Mouse (Mus musculus) CH12.LX (cell line): ENCODE measurements around the gene Laptm5. TPM values are rescaled to one million over a fixed set of nuclear protein-coding genes. Genes with fewer than 3 reads are reported as not detected.

Experiments
- DNase-seq: peaks from one replicate; pipeline ENCODE4 v3.0.0-alpha.2; 2013; ENCODE audit errors: extremely low read depth
- H3K27ac ChIP-seq: 2 replicates; pipeline ENCODE4 v1.5.1; 2012; ENCODE audit warnings: low read depth, mild to moderate bottlenecking, control low read depth, moderate library complexity; ENCODE audit not compliant: insufficient read depth
- H3K27me3 ChIP-seq: replicated peaks from 2 replicates; pipeline ENCODE3; 2012; ENCODE audit warnings: inconsistent platforms
- H3K36me3 ChIP-seq, 2 experiments: replicated peaks in 1 of 2; 2 replicates each; pipeline versions ENCODE3 to v1.6.1; 2012; ENCODE audit warnings: inconsistent platforms in 1 of 2, low read length in 1 of 2, mild to moderate bottlenecking in 1 of 2, mixed read lengths in 1 of 2, moderate library complexity in 1 of 2; ENCODE audit not compliant: control insufficient read depth in 1 of 2, insufficient read depth in 1 of 2
- H3K4me1 ChIP-seq, 2 experiments: 2 replicates each; pipeline ENCODE4 v1.6.1; 2012; ENCODE audit warnings: inconsistent platforms in 1 of 2, moderate library complexity in 1 of 2; ENCODE audit not compliant: insufficient read depth in 2 of 2, control insufficient read depth in 1 of 2
- H3K4me2 ChIP-seq: 2 replicates; pipeline ENCODE4 v1.6.1; 2012; ENCODE audit warnings: low read depth, mild to moderate bottlenecking, control low read depth; ENCODE audit not compliant: poor library complexity, insufficient read depth, severe bottlenecking
- H3K4me3 ChIP-seq, 3 experiments: fragments of 150-350 bp in 1 of 3; sonication (generic) in 1 of 3; replicated peaks in 1 of 3; 2 replicates each; pipeline versions ENCODE3 to v1.5.1; 2011 to 2012; ENCODE audit warnings: low read depth in 2 of 3, low read length in 2 of 3, mild to moderate bottlenecking in 2 of 3, moderate library complexity in 2 of 3, control low read depth in 1 of 3, improper control_type of control experiment in 1 of 3, inconsistent platforms in 1 of 3, mixed read lengths in 1 of 3; ENCODE audit not compliant: poor library complexity in 1 of 3
- H3K79me2 ChIP-seq: replicated peaks from 2 replicates; pipeline ENCODE4 v1.6.1; 2012; ENCODE audit warnings: mild to moderate bottlenecking, moderate library complexity; ENCODE audit not compliant: control insufficient read depth, poor library complexity, insufficient read depth, severe bottlenecking; ENCODE audit errors: extremely low read depth
- H3K9ac ChIP-seq: 2 replicates; pipeline ENCODE4 v1.6.1; 2012; ENCODE audit warnings: low read depth, mild to moderate bottlenecking, control low read depth, moderate library complexity; ENCODE audit not compliant: insufficient read depth
- H3K9me3 ChIP-seq: replicated peaks from 2 replicates; pipeline ENCODE3; 2012; ENCODE audit warnings: low read length, inconsistent platforms, mixed read lengths
- BHLHE40 ChIP-seq: IDR thresholded peaks from 2 replicates; pipeline ENCODE4 v1.6.1; 2011; ENCODE audit warnings: mild to moderate bottlenecking, low read depth, low read length, improper control_type of control experiment
- CHD1 ChIP-seq: IDR thresholded peaks from 2 replicates; pipeline ENCODE4 v1.6.1; 2012; ENCODE audit warnings: low read depth, low read length, improper control_type of control experiment, inconsistent platforms
- CHD2 ChIP-seq: IDR thresholded peaks from 2 replicates; pipeline ENCODE4 v1.6.1; 2011; ENCODE audit warnings: low read length, improper control_type of control experiment
- CTCF ChIP-seq, 2 experiments: IDR thresholded peaks in 1 of 2; conservative IDR thresholded peaks in 1 of 2; 2 replicates each; pipeline ENCODE4 v1.5.1; 2011 to 2012; ENCODE audit warnings: low read depth in 2 of 2, low read length in 2 of 2, improper control_type of control experiment in 1 of 2, inconsistent platforms in 1 of 2, mild to moderate bottlenecking in 1 of 2, moderate library complexity in 1 of 2
- E2F4 ChIP-seq: IDR thresholded peaks from 2 replicates; pipeline ENCODE4 v1.6.1; 2011; ENCODE audit warnings: low read depth, low read length, improper control_type of control experiment; ENCODE audit not compliant: insufficient replicate concordance
- ELF1 ChIP-seq: IDR thresholded peaks from 2 replicates; pipeline ENCODE4 v1.6.1; 2014; ENCODE audit warnings: low read depth, mild to moderate bottlenecking, inconsistent platforms, low read length, improper control_type of control experiment
- EP300 ChIP-seq: IDR thresholded peaks from 2 replicates; pipeline ENCODE4 v1.6.1; 2011; ENCODE audit warnings: low read length, improper control_type of control experiment
- ETS1 ChIP-seq: conservative IDR thresholded peaks from 2 replicates; pipeline ENCODE4 v1.6.1; 2012; ENCODE audit warnings: low read depth, mild to moderate bottlenecking, inconsistent platforms, low read length, improper control_type of control experiment, moderate library complexity
- GABPA ChIP-seq: IDR thresholded peaks from 2 replicates; pipeline ENCODE4 v1.6.1; 2012; ENCODE audit warnings: low read depth, low read length, improper control_type of control experiment, inconsistent platforms; ENCODE audit not compliant: insufficient replicate concordance
- HCFC1 ChIP-seq: IDR thresholded peaks from 2 replicates; pipeline ENCODE4 v1.6.1; 2012; ENCODE audit warnings: low read depth, mild to moderate bottlenecking, inconsistent platforms, low read length, improper control_type of control experiment
- IRF4 ChIP-seq: IDR thresholded peaks from 2 replicates; pipeline ENCODE4 v1.6.1; 2014; ENCODE audit warnings: low read depth, mild to moderate bottlenecking, inconsistent platforms, low read length, improper control_type of control experiment
- JUN ChIP-seq: IDR thresholded peaks from 2 replicates; pipeline ENCODE4 v1.6.1; 2011; ENCODE audit warnings: low read depth, mild to moderate bottlenecking, low read length, improper control_type of control experiment, moderate library complexity; ENCODE audit not compliant: insufficient read depth
- JUND ChIP-seq: conservative IDR thresholded peaks from 2 replicates; pipeline ENCODE4 v1.6.1; 2011; ENCODE audit warnings: low read depth, low read length, improper control_type of control experiment
- KAT2A ChIP-seq: IDR thresholded peaks from 2 replicates; pipeline ENCODE4 v1.6.1; 2012; ENCODE audit warnings: low read length, improper control_type of control experiment, inconsistent platforms; ENCODE audit not compliant: insufficient replicate concordance
- MAFK ChIP-seq: IDR thresholded peaks from 2 replicates; pipeline ENCODE4 v1.6.1; 2011; ENCODE audit warnings: low read length, improper control_type of control experiment; ENCODE audit not compliant: insufficient replicate concordance
- MAX ChIP-seq: IDR thresholded peaks from 2 replicates; pipeline ENCODE4 v1.6.1; 2011; ENCODE audit warnings: low read length, improper control_type of control experiment
- MAZ ChIP-seq: IDR thresholded peaks from 2 replicates; pipeline ENCODE4 v1.6.1; 2012; ENCODE audit warnings: low read depth, mild to moderate bottlenecking, inconsistent platforms, low read length, improper control_type of control experiment, moderate library complexity
- MEF2A ChIP-seq: IDR thresholded peaks from 2 replicates; pipeline ENCODE4 v1.6.1; 2014; ENCODE audit warnings: low read depth, mild to moderate bottlenecking, inconsistent platforms, low read length, improper control_type of control experiment, borderline replicate concordance
- MXI1 ChIP-seq: IDR thresholded peaks from 2 replicates; pipeline ENCODE4 v1.6.1; 2011; ENCODE audit warnings: mild to moderate bottlenecking, low read depth, low read length, improper control_type of control experiment
- MYC ChIP-seq: IDR thresholded peaks from 2 replicates; pipeline ENCODE4 v1.6.1; 2011; ENCODE audit warnings: low read depth, mild to moderate bottlenecking, improper control_type of control experiment, low read length
- NELFE ChIP-seq: IDR thresholded peaks from 2 replicates; pipeline ENCODE4 v1.6.1; 2011; ENCODE audit warnings: low read depth, low read length, improper control_type of control experiment
- NRF1 ChIP-seq: IDR thresholded peaks from 2 replicates; pipeline ENCODE4 v1.6.1; 2014; ENCODE audit warnings: low read depth, mild to moderate bottlenecking, inconsistent platforms, low read length, improper control_type of control experiment, moderate library complexity
- PAX5 ChIP-seq: IDR thresholded peaks from 2 replicates; pipeline ENCODE4 v1.6.1; 2012; ENCODE audit warnings: low read length, inconsistent platforms, mixed read lengths
- POLR2A ChIP-seq: IDR thresholded peaks from 2 replicates; pipeline ENCODE4 v1.6.1; 2011; ENCODE audit warnings: low read depth, mild to moderate bottlenecking, improper control_type of control experiment, low read length
- POLR2AphosphoS2 ChIP-seq: IDR thresholded peaks from 2 replicates; pipeline ENCODE4 v1.6.1; 2011; ENCODE audit warnings: low read depth, low read length, improper control_type of control experiment
- RAD21 ChIP-seq: IDR thresholded peaks from 2 replicates; pipeline ENCODE4 v1.6.1; 2011; ENCODE audit warnings: low read depth, mild to moderate bottlenecking, low read length, improper control_type of control experiment, moderate library complexity
- RCOR1 ChIP-seq: conservative IDR thresholded peaks from 2 replicates; pipeline ENCODE4 v1.6.1; 2012; ENCODE audit warnings: low read depth, mild to moderate bottlenecking, inconsistent platforms, low read length, improper control_type of control experiment
- SIN3A ChIP-seq: IDR thresholded peaks from 2 replicates; pipeline ENCODE4 v1.6.1; 2012; ENCODE audit warnings: low read length, improper control_type of control experiment, inconsistent platforms
- SMC3 ChIP-seq: IDR thresholded peaks from 2 replicates; pipeline ENCODE4 v1.6.1; 2011; ENCODE audit warnings: low read depth, low read length, improper control_type of control experiment
- TBP ChIP-seq: conservative IDR thresholded peaks from 2 replicates; pipeline ENCODE4 v1.6.1; 2011; ENCODE audit warnings: low read depth, low read length, improper control_type of control experiment
- TCF12 ChIP-seq: IDR thresholded peaks from 2 replicates; pipeline ENCODE4 v1.6.1; 2014; ENCODE audit warnings: low read depth, mild to moderate bottlenecking, inconsistent platforms, low read length, improper control_type of control experiment
- UBTF ChIP-seq: IDR thresholded peaks from 2 replicates; pipeline ENCODE4 v1.6.1; 2012; ENCODE audit warnings: low read depth, mild to moderate bottlenecking, inconsistent platforms, low read length, improper control_type of control experiment, moderate library complexity
- USF1 ChIP-seq: IDR thresholded peaks from 2 replicates; pipeline ENCODE4 v1.6.1; 2014; ENCODE audit warnings: low read depth, mild to moderate bottlenecking, inconsistent platforms, low read length, improper control_type of control experiment
- USF2 ChIP-seq: conservative IDR thresholded peaks from 2 replicates; pipeline ENCODE4 v1.6.1; 2011; ENCODE audit warnings: low read depth, low read length, improper control_type of control experiment
- ZC3H11A ChIP-seq: IDR thresholded peaks from 2 replicates; pipeline ENCODE4 v1.6.1; 2012; ENCODE audit warnings: low read depth, mild to moderate bottlenecking, inconsistent platforms, low read length, improper control_type of control experiment
- ZKSCAN1 ChIP-seq: IDR thresholded peaks from 2 replicates; pipeline ENCODE4 v1.6.1; 2012; ENCODE audit warnings: low read depth, inconsistent platforms, low read length, improper control_type of control experiment, borderline replicate concordance
- ZMIZ1 ChIP-seq: IDR thresholded peaks from 2 replicates; pipeline ENCODE4 v1.6.1; 2012; ENCODE audit warnings: low read depth, mild to moderate bottlenecking, inconsistent platforms, low read length, improper control_type of control experiment
- ZNF384 ChIP-seq: IDR thresholded peaks from 2 replicates; pipeline ENCODE4 v1.6.1; 2012; ENCODE audit warnings: low read depth, low read length, improper control_type of control experiment, inconsistent platforms
- dilution Hi-C: fragments of 300-500 bp; cut with MboI; formaldehyde crosslinking; loops from 2 replicates; pipeline ENCODE4 v1.14.3; 2020; ENCODE audit warnings: low sequenced_read_pairs; ENCODE audit not compliant: extremely low pct_unique_long_range_greater_than_20kb, extremely low pct_ligation_motif_present
- in situ Hi-C: fragments of 300-500 bp; cut with MboI; formaldehyde crosslinking; loops from 3 replicates; pipeline ENCODE4 v1.14.3; 2019; ENCODE audit warnings: low sequenced_read_pairs, low pct_ligation_motif_present, low pct_unique_long_range_greater_than_20kb, mixed read lengths
- polyA plus RNA-seq: library from polyadenylated mRNA; unstranded; fragments of >175 nt; gene quantifications from 2 replicates; pipeline ENCODE4 v1.2.1, GENCODE M21; 2012; ENCODE audit warnings: low read depth; ENCODE audit not compliant: insufficient read length
- total RNA-seq, 2 experiments: library from RNA; depleted of rRNA; stranded (reverse); fragments of 300-350 nt in 1 of 2; fragments of >200 nt in 1 of 2; gene quantifications; 2 replicates each; pipeline ENCODE4 v1.2.3; 2012 to 2014

The Laptm5 gene
- total and polyA plus RNA-seq, 3 experiments: 41.1 to 594 (median 225) TPM

DNA sequence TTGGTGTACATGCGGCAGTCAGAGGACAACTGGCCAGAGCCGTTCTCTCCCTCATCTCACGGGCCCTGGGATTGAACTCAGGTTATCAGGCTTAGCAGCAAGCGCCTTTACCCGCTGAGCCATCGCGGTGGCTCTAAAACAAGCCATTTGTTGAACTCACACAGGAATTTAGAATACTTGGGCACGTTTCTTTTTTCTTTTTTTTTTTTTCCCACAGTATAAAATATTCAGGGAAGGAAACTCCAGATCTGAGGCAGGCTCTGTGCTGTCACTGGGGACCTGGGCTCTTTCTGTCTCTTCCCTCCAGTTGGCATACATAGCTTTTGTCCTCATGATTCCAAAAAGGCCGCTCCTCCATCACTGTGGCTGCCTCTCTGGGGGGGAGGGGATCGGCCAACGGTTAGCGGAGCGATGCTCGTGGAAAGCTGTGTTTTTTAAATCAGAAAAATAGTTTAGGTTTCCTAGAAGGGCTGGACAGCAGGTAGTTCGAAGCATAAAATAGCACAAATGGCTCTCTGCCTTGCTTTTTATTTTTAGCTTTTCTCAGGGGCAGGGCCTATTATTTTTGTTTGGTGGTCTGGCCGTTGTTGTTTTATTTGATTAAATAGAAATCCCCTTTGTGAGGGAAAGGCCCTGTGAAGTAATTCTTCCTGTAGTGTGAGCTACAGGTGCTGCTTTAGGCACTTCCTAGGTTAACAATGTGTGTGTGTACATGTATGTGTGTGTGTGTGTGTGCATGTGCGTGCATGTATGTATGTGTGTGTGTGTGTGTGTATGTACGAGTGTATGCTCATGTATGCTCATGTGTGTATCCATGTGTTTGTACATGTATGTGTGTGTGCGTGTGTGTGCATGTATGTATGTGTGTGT, 5.5 kb upstream of the Laptm5 start:
- Histone ChIP-seq H3K36me3 (no peaks in the 10 kb centered on the region), H3K27me3 (no peaks in the 10 kb centered on the region), H3K4me3 (peak overlapping the region in 2 of 3 experiments; percentile 26 to 60), H3K4me1 (peaks cover 46 to 91% of the 10 kb centered on the region in 2 experiments), H3K27ac (peak overlapping the region; percentile 97), H3K79me2 (peaks cover 13% of the 10 kb centered on the region), H3K9me3 (no peaks in the 10 kb centered on the region), H3K4me2 (peak overlapping the region; percentile 60), H3K9ac (peak overlapping the region; percentile 38)
- in situ Hi-C loops: no loop called here
- TF ChIP-seq USF2 (no peak), CTCF (conservative IDR thresholded peaks at IDR 0.05 in 1 of 2, IDR thresholded peaks at IDR 0.05 in 1 of 2; ENCODE audit: low read depth in 2 of 2, low read length in 2 of 2) (no peak), UBTF (no peak), ZMIZ1 (no peak), MAX (no peak), CHD2 (peak; percentile 82), POLR2AphosphoS2 (no peak), E2F4 (no peak), MYC (no peak), JUN (0 out of 2 replicates have a peak, but pooled peaks have one; percentile 38), ETS1 (peak; percentile 86), SMC3 (no peak), ZC3H11A (no peak), PAX5 (no peak), JUND (no peak), TCF12 (peak; percentile 90), USF1 (no peak), CHD1 (no peak; the same call in 1 of the 2 replicates), MAZ (0 out of 2 replicates have a peak, but pooled peaks have one; percentile 44), HCFC1 (no peak), KAT2A (no peak), SIN3A (0 out of 2 replicates have a peak, but pooled peaks have one; percentile 24), IRF4 (peak; percentile 76), NRF1 (no peak), MXI1 (no peak), MEF2A (peak; percentile 94), RAD21 (no peak), POLR2A (no peak), NELFE (no peak), GABPA (no peak), RCOR1 (0 out of 2 replicates have a peak, but pooled peaks have one; percentile 34), TBP (no peak), ZKSCAN1 (no peak), MAFK (no peak), ELF1 (peak; percentile 74), BHLHE40 (peak; percentile 82), ZNF384 (peak; percentile 68), EP300 (peak; percentile 59; the same call in 1 of the 2 replicates)
- no peak for DNase-seq
- dilution Hi-C loops: no loop called here
